Mouse (Mus musculus): ENCODE measurements around the gene Slc6a17. TPM values are rescaled to one million over a fixed set of nuclear protein-coding genes. Genes with fewer than 3 reads are reported as not detected.

Slc6a17 gene
- polyA plus RNA-seq, 1 experiment from 2014 or later = 3.1 TPM

DNA sequence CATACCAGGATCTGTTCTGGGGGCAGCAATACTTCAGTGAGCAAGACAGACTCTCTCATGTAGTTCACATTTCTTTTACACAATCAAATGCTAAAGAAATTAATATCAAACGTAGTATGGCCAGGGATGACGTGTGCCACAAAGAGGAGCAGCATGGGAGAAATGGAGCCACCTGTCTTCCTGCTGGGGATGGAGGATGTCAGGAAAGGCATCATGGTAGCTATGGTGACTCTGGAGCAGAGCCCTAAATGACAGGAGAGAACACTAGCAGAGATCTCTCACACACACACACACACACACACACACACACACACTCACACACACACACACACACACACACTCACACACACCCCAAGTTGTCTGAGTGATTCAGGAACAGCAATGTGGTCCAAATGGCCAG lies 14.1 kb downstream of the Slc6a17 start:
- Histone ChIP-seq H3K27ac (replicated peaks; ENCODE audit: low read depth, low read length) (no peak overlapping the region), H3K4me2 (ENCODE audit: low read depth, severe bottlenecking) (no peak overlapping the region), H3K36me3 (ENCODE audit: control insufficient read depth, insufficient read depth, low read length) (no peaks in the 10 kb centered on the region; the same call in 1 of the 2 replicates), H3K9me3 (ENCODE audit: control insufficient read depth, low read length) (peaks cover 6% of the 10 kb centered on the region), H3K4me3 (ENCODE audit: low read depth, low read length) (no peak overlapping the region), H3K27me3 (ENCODE audit: control insufficient read depth, insufficient read depth, low read length) (no peaks in the 10 kb centered on the region), H3K9ac (ENCODE audit: low read length) (no peak overlapping the region), H3K4me1 (ENCODE audit: control insufficient read depth, insufficient read depth, low read length) (no peaks in the 10 kb centered on the region)
- WGBS = 91% methylated on average over 2 of the region's 2 CpGs
- no peak for DNase-seq (ENCODE audit: low spot score)
- ATAC-seq (ENCODE audit: insufficient number of reproducible peaks, low FRiP score, low TSS enrichment, low read depth) = no peak

DNA sequence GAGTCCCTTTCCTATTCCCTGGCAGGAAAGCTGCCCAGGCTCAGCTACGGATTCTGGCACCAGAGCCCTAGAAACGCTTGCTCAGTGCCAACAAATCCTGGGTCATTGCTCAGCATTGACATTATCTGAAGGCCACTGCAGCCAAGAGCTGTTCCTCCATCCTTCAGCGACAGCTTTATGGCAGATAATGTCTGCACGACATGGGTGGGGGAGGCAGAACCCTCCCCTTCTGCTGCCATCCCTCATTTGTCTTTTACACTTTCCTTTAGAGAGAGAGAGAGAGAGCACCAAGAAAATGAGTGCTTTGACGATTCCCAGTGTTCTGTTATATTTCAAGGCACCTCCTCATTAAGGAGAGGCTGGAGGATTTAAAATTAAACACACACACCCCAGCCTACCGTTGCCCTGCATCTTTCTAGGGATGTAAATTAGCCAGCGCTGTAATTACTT lies 16.1 kb downstream of the Slc6a17 start:
- H3K36me3 ChIP-seq (ENCODE audit: control insufficient read depth, insufficient read depth, low read length) = no peaks in the 10 kb centered on the region; the same call in 1 of the 2 replicates
- H3K27me3 ChIP-seq (ENCODE audit: control insufficient read depth, insufficient read depth, low read length) = no peaks in the 10 kb centered on the region
- no peak overlapping the region for H3K27ac ChIP-seq (replicated peaks; ENCODE audit: low read depth, low read length)
- H3K4me1 ChIP-seq (ENCODE audit: control insufficient read depth, insufficient read depth, low read length) = no peaks in the 10 kb centered on the region
- peaks cover 6% of the 10 kb centered on the region for H3K9me3 ChIP-seq (ENCODE audit: control insufficient read depth, low read length)
- 22% methylated on average over 7 of the region's 7 CpGs for WGBS
- ATAC-seq (ENCODE audit: insufficient number of reproducible peaks, low FRiP score, low TSS enrichment, low read depth) (no peak), DNase-seq (ENCODE audit: low spot score) (no peak)
- H3K4me2 ChIP-seq (ENCODE audit: low read depth, severe bottlenecking) = no peak overlapping the region
- H3K4me3 ChIP-seq (ENCODE audit: low read depth, low read length) = no peak overlapping the region
- H3K9ac ChIP-seq (ENCODE audit: low read length) = no peak overlapping the region

DNA sequence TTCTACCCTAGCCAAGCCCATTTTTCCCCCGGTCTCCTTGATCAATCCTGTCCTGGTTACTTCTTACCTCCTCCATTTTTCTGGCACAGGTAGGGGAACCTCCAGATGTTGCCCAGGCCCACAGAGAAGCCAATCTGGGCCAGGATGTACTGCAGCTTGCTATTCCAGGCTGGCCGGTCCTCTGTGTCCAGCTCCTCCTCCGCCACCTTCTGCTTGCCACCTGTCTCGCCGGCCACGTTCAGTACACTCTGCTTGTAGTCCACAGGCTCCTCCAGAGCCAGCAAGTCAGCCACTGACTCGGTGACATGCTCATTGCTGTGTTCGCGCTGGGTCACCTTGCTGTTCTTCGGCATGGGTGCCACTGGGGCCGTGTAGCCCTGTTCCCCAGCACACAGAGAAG lies 17.5 kb downstream of the Slc6a17 start:
- Histone ChIP-seq H3K27me3 (ENCODE audit: control insufficient read depth, insufficient read depth, low read length) (no peaks in the 10 kb centered on the region), H3K9ac (ENCODE audit: low read length) (no peak overlapping the region), H3K4me3 (ENCODE audit: low read depth, low read length) (no peak overlapping the region), H3K9me3 (ENCODE audit: control insufficient read depth, low read length) (peaks cover 6% of the 10 kb centered on the region), H3K36me3 (ENCODE audit: control insufficient read depth, insufficient read depth, low read length) (no peaks in the 10 kb centered on the region; the same call in 1 of the 2 replicates), H3K4me2 (ENCODE audit: low read depth, severe bottlenecking) (no peak overlapping the region), H3K4me1 (ENCODE audit: control insufficient read depth, insufficient read depth, low read length) (no peaks in the 10 kb centered on the region), H3K27ac (replicated peaks; ENCODE audit: low read depth, low read length) (no peak overlapping the region)
- DNase-seq (ENCODE audit: low spot score) (no peak), ATAC-seq (ENCODE audit: insufficient number of reproducible peaks, low FRiP score, low TSS enrichment, low read depth) (no peak)
- 97% methylated on average over 11 of the region's 11 CpGs for WGBS

DNA sequence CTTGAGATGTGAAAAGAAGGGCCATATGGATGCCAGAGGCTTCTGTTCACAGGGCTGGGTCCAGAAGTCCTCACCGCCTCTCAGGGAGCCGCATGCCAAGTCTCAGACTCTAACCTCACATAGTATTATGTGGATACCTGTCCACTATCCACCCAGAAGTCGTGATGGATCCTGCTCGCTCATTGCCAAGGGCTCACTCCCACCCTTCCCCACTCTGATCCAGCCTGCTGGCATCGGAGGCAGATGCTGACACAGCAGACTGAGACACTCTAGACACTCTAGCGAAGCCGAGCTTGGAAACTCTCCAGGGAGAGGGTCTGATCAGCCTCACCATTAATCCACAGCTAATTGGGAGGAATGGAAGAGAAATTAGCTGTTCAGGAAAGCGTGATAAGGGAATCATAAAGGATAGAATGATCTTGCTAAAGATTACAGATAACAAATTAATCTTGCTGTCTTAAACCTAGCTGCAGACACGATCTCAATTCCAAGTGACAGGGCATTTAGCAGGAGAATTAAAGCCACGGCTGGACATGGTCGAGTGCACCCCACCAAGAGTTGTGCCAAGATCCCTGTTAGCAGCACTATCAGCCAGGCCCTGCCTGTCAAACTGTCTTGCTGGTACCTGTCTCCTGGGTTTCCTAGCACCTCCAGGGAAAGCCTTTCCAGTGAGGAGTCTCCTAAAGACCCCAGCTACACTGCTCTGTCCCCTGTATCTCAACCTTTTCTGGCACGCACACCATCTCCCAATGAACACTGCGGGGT lies 21.6 kb downstream of the Slc6a17 start:
- Histone ChIP-seq H3K36me3 (ENCODE audit: control insufficient read depth, insufficient read depth, low read length) (no peaks in the 10 kb centered on the region; the same call in 1 of the 2 replicates), H3K4me1 (ENCODE audit: control insufficient read depth, insufficient read depth, low read length) (no peaks in the 10 kb centered on the region), H3K4me3 (ENCODE audit: low read depth, low read length) (no peak overlapping the region), H3K9ac (ENCODE audit: low read length) (no peak overlapping the region), H3K27me3 (ENCODE audit: control insufficient read depth, insufficient read depth, low read length) (no peaks in the 10 kb centered on the region), H3K4me2 (ENCODE audit: low read depth, severe bottlenecking) (no peak overlapping the region), H3K9me3 (ENCODE audit: control insufficient read depth, low read length) (peaks cover 6% of the 10 kb centered on the region), H3K27ac (replicated peaks; ENCODE audit: low read depth, low read length) (no peak overlapping the region)
- DNase-seq (ENCODE audit: low spot score) (no peak), ATAC-seq (ENCODE audit: insufficient number of reproducible peaks, low FRiP score, low TSS enrichment, low read depth) (no peak)
- WGBS = 77% methylated on average over 13 of the region's 13 CpGs

DNA sequence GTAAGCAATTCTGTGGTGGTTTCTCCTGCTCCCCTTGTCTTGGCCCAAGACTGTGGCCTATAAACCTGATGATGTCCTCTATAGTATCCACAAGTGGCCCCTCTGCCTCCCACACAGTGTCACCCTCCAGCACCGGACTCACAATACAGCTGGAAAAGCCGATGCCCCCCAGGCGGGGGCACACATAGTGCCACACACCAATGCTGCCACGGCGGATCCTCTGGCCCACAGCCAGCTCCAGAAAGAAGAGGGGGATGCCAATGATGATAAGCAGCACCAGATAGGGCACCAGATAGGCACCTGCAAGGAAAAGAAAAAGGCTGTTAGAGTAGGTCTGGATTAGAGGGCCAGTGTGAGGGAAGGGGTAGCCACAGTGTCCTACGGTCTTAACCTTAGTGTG lies 22.3 kb downstream of the Slc6a17 start:
- Histone ChIP-seq H3K9ac (ENCODE audit: low read length) (no peak overlapping the region), H3K27ac (replicated peaks; ENCODE audit: low read depth, low read length) (no peak overlapping the region), H3K4me1 (ENCODE audit: control insufficient read depth, insufficient read depth, low read length) (no peaks in the 10 kb centered on the region), H3K9me3 (ENCODE audit: control insufficient read depth, low read length) (peaks cover 4% of the 10 kb centered on the region), H3K4me2 (ENCODE audit: low read depth, severe bottlenecking) (no peak overlapping the region), H3K36me3 (ENCODE audit: control insufficient read depth, insufficient read depth, low read length) (no peaks in the 10 kb centered on the region; the same call in 1 of the 2 replicates), H3K4me3 (ENCODE audit: low read depth, low read length) (no peak overlapping the region), H3K27me3 (ENCODE audit: control insufficient read depth, insufficient read depth, low read length) (no peaks in the 10 kb centered on the region)
- 90% methylated on average over 6 of the region's 6 CpGs for WGBS
- ATAC-seq (ENCODE audit: insufficient number of reproducible peaks, low FRiP score, low TSS enrichment, low read depth) = no peak
- no peak for DNase-seq (ENCODE audit: low spot score)

DNA sequence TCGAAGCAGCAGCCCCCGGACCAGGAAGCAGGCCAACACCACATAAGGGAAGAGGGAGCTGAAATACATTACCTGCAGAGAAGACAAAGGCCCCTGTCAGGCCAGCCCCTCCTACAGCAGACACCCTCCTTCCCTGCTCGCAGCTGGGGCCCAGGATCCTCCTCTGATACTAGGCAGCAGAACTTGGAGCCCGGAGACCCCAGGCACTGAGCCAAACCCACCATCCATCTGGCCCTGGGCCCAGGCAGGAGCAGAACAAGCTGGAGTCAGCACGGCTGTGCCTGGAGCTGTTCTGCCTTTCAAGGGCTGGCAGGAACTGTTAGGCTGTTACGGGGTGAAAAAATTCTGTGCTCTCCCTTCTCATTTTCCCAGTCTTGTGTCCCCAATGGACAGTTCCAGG lies 26.4 kb downstream of the Slc6a17 start:
- no peaks in the 10 kb centered on the region for H3K36me3 ChIP-seq (ENCODE audit: control insufficient read depth, insufficient read depth, low read length)
- ATAC-seq (ENCODE audit: insufficient number of reproducible peaks, low FRiP score, low TSS enrichment, low read depth) = no peak
- DNase-seq (ENCODE audit: low spot score) = no peak
- H3K4me2 ChIP-seq (ENCODE audit: low read depth, severe bottlenecking) = no peak overlapping the region
- WGBS = 71% methylated on average over 6 of the region's 6 CpGs
- H3K27ac ChIP-seq (replicated peaks; ENCODE audit: low read depth, low read length) = no peak overlapping the region
- H3K4me3 ChIP-seq (ENCODE audit: low read depth, low read length) = no peak overlapping the region
- no peak overlapping the region for H3K9ac ChIP-seq (ENCODE audit: low read length)
- H3K9me3 ChIP-seq (ENCODE audit: control insufficient read depth, low read length) = no peaks in the 10 kb centered on the region
- H3K4me1 ChIP-seq (ENCODE audit: control insufficient read depth, insufficient read depth, low read length) = no peaks in the 10 kb centered on the region
- H3K27me3 ChIP-seq (ENCODE audit: control insufficient read depth, insufficient read depth, low read length) = no peaks in the 10 kb centered on the region

DNA sequence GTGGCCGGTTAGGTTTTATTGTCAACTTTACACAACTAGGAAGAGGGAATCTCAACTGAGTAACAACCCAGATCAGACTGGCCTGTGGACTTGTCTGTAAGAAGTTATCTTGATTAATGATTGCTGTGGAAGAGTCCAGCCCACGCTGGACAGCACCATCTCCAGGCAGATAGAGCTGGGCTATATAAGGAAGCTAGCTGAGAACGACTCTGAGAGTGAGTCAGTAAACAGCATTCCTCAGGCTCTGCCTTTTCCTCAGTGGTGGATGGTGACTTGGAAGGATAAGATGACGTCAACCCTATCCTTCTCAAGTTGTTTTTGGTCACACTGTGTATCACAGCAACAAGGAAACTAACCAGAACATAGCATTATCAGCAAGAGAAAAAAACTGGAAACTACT lies 29.2 kb downstream of the Slc6a17 start:
- H3K9ac ChIP-seq (ENCODE audit: low read length) = no peak overlapping the region
- 53% methylated on average over 4 of the region's 4 CpGs for WGBS
- DNase-seq (ENCODE audit: low spot score) = no peak
- H3K4me3 ChIP-seq (ENCODE audit: low read depth, low read length) = no peak overlapping the region
- no peaks in the 10 kb centered on the region for H3K36me3 ChIP-seq (ENCODE audit: control insufficient read depth, insufficient read depth, low read length)
- H3K4me1 ChIP-seq (ENCODE audit: control insufficient read depth, insufficient read depth, low read length) = no peaks in the 10 kb centered on the region
- no peak overlapping the region for H3K4me2 ChIP-seq (ENCODE audit: low read depth, severe bottlenecking)
- no peak overlapping the region for H3K27ac ChIP-seq (replicated peaks; ENCODE audit: low read depth, low read length)
- no peaks in the 10 kb centered on the region for H3K27me3 ChIP-seq (ENCODE audit: control insufficient read depth, insufficient read depth, low read length)
- ATAC-seq (ENCODE audit: insufficient number of reproducible peaks, low FRiP score, low TSS enrichment, low read depth) = no peak
- no peaks in the 10 kb centered on the region for H3K9me3 ChIP-seq (ENCODE audit: control insufficient read depth, low read length)

DNA sequence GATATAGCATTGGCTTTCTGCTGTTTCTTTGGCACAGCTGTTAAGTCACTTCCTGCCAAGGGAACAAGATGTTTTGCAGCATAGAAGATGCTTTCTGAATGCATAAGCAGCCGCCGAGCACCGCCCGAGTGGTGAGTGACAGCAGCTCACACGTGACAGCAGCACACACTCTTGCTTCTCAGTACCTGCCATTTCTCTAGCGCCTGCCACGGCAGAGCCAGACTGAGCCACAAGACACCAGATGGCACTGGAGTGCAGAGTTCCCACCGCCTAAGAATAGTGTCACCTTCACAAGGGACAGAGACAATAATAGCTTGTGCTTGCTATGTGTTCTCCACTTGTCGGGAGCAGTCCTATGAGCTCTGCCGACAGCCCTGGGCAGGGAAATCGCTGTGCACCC lies 34.5 kb downstream of the Slc6a17 start:
- Histone ChIP-seq H3K36me3 (ENCODE audit: control insufficient read depth, insufficient read depth, low read length) (no peaks in the 10 kb centered on the region), H3K4me2 (ENCODE audit: low read depth, severe bottlenecking) (no peak overlapping the region), H3K27ac (replicated peaks; ENCODE audit: low read depth, low read length) (no peak overlapping the region), H3K9ac (ENCODE audit: low read length) (no peak overlapping the region), H3K4me3 (ENCODE audit: low read depth, low read length) (no peak overlapping the region), H3K9me3 (ENCODE audit: control insufficient read depth, low read length) (no peaks in the 10 kb centered on the region), H3K27me3 (ENCODE audit: control insufficient read depth, insufficient read depth, low read length) (no peaks in the 10 kb centered on the region), H3K4me1 (ENCODE audit: control insufficient read depth, insufficient read depth, low read length) (no peaks in the 10 kb centered on the region)
- no peak for ATAC-seq (ENCODE audit: insufficient number of reproducible peaks, low FRiP score, low TSS enrichment, low read depth)
- DNase-seq (ENCODE audit: low spot score) = no peak
- 59% methylated on average over 11 of the region's 11 CpGs for WGBS

DNA sequence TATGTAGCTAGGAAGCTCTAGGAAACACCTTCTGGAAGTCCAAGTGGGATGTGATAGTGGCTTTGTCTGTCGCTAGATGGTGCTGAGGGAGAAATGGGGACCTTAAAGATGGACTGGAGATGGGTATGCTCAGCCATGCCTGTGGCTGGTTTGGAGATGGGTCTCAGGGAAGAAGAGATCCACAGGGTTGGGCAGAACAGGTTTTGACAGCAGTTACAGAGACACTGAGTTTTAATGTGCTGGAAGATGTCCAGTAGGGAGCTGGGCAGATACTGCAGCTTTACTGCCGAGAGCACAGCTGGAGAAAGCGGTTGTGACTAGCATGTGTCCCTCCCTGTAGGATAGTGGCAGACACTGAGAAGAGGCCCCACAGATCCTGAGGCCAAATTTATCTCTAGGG lies 37.2 kb downstream of the Slc6a17 start:
- no peak for ATAC-seq (ENCODE audit: insufficient number of reproducible peaks, low FRiP score, low TSS enrichment, low read depth)

More for the DNA sequence above, 37.2 kb downstream of the Slc6a17 start:
- Histone ChIP-seq H3K27ac (replicated peaks; ENCODE audit: low read depth, low read length) (no peak overlapping the region), H3K4me1 (ENCODE audit: control insufficient read depth, insufficient read depth, low read length) (no peaks in the 10 kb centered on the region), H3K9ac (ENCODE audit: low read length) (no peak overlapping the region), H3K36me3 (ENCODE audit: control insufficient read depth, insufficient read depth, low read length) (no peaks in the 10 kb centered on the region), H3K4me2 (ENCODE audit: low read depth, severe bottlenecking) (no peak overlapping the region), H3K27me3 (ENCODE audit: control insufficient read depth, insufficient read depth, low read length) (no peaks in the 10 kb centered on the region), H3K9me3 (ENCODE audit: control insufficient read depth, low read length) (no peaks in the 10 kb centered on the region), H3K4me3 (ENCODE audit: low read depth, low read length) (no peak overlapping the region)
- DNase-seq (ENCODE audit: low spot score) = no peak
- WGBS = 71% methylated on average over 3 of the region's 3 CpGs

All from limb, embryonic 11.5 days (tissue).